Mouse (Mus musculus): Measurements from ENCODE around the gene Snrnp35.
"Not testable (repeated sequence)": the region's sequence is repeated elsewhere in the genome, so short reads cannot be mapped to it uniquely, and the experiment has no call there.

Snrnp35 gene

DNA sequence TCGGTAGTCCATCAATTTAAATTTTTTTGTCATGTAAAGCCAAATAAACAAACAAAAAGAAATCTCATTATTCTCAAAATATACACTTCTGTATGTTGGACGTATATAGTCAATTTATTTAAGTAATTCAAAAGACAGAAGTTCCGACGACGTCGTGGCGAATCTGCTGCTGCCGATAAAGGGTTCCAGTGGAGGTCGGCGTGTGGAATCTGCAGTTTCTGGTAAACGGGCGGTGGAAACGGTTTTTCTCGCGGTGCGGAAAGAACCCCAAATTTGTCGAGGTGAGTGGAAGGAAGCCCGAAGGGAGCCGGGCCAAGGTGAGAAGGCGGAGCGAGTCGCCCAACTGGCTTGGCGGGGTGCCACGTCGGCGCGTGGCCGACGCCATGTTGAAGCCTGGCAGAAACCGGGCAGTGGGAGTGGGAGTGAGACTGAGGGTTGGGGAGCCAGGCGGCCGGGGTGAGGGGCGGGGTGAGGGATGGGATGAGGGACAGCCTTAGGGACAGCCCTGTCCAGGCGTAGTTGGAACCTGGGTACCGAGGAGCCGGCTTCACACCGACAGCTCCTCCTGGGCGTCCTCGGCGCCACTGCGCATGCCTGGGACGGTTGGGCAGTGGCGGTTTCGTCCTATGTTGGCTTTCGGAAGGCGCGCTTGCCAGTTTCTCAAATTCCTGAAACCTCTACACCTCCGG, at the start of gene Snrnp35:
Snrnp35 (plus strand) TSS at position 169 of the 689 bp plus-strand sequence.
- peak; percentile 89 to 90 for DNase-seq

DNA sequence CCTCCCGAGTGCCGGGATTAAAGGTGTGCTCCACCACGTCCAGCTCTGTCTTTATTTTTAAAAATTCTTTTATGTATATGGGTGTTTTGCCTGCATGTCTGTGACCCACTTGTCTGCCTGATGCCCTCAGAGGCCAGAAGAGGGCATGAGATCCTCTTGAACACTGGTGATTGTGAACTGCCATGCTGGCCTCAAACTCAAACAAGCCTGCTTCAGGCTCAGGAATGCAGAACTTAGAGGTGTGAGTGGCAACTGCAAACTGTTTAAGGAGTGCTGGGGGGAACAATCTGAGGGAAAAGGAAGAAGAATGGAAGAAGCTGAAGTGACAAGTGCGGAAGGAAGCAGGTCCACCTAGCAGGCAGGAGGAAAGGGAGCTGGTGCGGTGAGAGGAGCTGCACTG, 44.7 kb upstream of the Snrnp35 start:
- peak; percentile 50 to 63 for DNase-seq

DNA sequence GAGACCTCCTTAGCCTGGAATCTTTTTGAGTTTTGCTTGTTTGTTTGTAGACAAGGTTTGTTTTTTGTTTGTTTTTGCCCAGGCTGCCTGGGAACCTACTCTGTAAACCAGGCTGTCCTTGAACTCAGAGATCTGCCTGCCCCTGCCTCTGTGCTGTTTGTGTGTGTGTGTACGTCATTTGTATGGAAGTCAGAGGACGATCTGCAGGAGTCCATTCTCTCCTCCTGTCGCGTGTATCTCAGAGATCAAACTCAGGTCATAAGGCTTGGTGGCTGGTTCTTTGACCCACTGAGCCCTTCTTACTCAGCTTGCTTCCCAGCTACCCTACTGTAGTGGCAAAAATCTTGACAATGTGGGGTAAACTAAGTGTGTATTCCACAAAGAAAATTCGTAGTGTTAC, 44.2 kb upstream of the Snrnp35 start:
- no peak for DNase-seq

DNA sequence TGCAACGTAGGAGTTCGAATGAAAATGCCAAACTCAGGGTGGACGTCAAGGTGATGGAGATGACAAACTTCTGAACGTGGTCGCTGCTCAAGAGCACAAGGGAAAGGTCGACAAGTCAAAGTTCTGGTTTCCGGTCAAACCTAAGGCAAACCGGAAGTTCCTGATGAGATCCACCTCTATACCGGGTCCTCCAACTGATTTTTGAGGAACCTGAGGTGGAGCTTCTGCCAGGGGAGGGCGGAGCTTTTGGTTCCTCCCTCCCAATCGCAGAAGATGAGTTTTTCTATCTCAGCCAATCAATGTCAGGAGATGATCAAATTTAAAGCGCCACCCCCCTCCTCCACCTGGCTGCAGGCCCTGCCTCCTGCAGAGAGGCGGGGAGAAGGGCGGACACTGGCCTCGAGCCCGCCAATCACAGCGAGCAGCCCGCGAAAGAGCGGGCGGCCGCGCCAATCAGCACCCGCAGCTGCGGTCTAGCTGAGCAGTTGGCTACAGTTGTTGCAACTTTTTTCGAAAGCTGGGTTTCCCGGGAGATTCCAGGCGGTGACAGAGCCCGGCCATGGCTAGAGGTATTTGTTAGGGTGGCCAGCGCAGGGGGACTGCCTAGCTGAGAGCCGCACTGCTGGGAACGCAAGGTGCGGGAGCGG, 43.4 kb upstream of the Snrnp35 start, which contains the start of gene Kmt5a:
Kmt5a (plus strand) TSS at position 484 of the 647 bp plus-strand sequence.
- DNase-seq: peak; percentile 92 to 96

DNA sequence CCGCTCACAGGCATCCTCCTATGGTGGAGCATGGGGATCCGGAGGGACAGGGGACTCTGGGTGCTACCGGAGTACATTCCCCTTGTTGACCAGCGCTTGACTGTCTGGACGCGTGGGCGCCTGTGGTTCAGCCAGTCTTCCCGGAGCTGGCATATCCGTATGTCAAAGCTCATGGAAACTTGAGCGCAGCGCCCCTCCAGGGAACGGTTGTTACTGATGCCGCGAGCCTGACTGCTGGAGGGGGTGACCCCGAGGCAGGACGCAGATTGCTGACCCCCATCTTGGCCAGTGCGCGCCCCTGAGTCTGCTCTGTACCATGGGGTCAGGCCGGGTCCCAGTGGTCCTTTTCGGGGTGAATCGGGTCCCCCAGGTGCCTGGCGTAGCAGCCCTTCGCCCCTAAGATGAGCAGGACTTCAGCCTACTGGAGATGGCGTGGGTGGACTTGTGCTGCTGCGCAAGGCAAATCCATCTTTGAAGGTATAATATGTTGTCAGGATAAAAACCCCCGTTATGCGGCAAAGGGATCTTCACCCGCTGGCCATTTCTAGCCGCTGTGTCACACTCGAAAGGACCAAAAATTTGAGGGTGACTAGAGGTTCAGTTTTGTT, 42.7 kb upstream of the Snrnp35 start:
- peak; percentile 72 to 80 for DNase-seq

DNA sequence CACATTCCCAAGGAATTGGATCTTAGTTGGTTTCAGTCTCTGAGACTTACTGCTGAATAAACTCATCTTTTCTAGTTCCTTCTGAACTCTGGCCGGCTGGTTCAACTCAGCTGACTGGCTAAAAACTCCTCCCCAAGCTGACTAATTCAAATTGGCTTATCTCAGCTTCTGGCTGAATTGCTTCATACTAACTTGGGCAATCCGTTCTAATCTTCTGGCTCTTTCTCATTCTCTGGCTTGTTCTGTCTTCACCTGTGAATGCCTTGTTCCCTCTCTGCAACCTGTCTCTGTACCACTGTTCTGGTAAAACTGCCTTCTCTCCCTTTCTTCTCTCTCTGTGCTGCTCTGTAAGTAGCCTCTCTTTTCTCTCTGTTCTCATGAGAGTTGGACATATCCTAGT, 40.3 kb upstream of the Snrnp35 start:
- no peak for DNase-seq

DNA sequence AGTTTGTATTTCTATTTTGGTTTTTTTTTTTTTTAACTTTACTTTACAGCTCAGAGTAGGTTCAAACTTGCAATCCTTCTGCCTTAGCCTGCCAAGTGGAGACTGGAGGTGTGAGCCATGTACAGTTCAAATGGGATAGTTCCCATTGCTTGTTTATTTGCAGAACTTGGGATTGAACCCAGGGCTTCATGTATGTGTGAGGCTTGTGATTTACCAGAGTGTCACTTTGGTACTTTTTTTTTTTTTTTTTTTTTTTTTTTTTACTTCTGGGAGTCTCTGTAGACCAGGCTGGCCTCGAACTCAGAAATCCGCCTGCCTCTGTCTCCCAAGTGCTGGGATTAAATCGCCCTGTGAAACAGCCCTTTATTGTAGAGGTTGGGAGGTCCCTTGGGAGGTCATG, 38.7 kb upstream of the Snrnp35 start:
- no peak for DNase-seq

DNA sequence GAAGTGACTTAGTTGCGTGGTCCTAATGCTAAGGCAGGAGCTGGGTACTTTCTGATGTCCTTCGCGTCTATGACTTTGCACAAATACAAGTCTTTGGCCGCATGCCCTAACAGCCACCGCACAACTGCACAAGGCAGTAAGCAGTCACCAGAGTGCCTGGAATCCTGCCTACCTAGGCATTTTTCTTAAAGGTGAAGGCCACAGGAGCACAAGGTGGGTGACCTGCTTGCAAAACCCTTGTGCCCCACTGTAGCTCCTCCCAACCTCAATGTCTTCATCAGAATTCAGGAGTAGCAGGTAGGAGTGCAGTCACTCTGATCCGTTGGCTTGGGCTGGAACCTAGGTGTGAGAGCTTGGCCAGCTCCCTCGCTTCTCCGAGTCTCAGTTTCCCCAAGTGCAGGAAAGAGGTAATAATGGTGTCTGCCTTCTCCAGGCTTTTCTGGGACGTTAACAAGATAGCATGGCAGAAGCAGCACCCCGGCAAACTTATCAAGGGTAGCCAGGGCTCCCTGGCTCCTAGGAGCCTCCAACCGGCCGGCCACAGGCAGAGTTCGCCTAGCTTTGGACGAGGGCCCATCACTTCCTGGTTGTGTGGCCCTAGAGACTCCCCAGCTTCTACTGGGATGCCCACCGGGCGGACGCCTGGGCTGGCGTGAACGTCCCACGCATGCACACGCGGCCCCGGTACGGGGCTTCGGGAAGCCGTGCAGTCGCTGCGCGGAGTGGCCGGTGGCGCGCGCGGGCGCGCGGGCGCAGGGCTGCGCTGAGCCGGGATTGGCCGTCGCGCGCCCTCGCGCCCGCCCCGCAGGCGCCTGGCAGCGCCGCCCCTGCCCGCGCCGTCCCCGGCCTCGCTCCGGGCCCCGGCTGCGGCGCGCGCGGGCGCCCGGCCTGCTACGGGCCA, 38.0 kb upstream of the Snrnp35 start:
- peak; percentile 72 to 83 for DNase-seq

DNA sequence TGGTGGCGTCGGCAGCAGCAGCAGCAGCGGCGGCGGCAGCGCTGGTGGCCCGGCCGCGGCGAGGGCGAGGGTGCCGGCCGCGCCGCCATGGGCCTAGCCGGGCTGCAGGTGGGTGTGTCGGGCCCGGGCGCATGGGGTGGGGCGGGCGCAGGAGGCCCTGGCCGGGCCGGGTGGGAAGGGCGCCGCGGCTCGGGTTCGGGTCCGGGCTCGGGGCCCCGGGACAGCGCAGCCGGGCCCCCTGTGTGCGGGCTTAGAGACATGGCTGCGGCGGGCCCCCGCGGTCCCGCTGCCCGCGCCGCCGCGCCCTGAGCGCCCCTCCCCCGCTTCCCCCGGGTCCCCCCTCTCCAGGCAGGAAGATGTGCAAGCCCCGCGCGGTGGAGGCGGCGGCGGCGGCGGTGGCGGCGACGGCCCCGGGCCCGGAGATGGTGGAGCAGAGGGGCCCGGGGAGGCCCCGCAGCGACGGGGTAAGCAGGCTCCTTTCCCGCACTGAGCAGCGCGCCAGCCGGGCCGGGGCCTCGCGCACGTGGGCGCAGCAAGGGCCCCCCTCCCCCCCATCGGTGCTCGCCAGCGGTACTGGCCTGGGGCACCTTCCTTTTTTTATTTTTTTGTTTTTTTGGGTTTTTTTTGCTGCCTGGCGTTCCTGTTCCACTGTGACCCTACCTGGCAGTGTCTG, 37.2 kb upstream of the Snrnp35 start:
- DNase-seq: peak; percentile 67 to 74

DNA sequence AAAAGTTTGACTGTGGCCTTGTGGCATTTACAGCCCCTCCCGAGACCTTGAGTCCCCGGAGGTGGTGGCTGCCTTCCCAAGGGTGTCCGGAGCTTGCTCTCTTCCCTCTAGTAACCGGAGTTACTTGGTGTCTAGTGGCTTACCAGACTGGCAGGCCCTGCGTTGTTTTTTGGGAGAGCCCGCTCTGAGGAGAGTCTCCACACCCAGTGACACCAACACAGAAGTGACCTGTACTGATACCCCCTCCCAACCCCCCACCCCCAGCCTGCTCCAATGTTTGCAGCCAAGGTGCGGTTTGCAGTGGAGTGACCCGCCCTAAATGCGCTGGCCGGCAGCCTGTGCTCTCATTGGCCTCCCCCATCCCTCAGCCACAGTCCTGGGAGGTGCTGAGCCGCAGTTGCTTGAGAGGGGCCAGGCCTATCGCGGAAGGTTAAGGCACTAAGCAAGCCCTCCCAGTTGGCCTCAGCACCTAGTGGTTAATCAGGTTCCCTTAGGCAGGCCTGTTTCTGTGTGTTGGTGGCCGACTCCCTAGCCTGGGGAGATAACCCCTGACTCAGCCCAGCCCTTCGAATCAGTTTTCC, 36.5 kb upstream of the Snrnp35 start:
- peak in 1 of 2 experiments; percentile 42 for DNase-seq

DNA sequence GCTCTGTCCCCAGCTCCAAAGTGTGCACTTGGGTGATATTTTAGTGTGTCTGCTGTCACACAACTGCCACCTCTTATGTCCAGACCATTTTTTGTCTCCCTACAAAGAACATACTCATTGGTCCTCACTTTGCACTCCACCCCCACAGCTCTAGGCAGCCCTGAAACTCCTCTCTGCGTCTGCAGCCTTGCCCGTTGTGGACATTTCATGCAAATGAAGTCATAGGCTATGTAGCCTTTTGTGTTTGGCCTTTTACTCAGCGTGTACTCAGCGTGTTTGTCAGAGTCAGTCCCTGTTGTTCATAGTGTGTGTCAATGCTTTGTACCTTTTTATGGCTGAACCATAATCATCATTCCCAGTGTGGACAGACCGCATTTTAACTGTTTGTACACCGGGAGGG, 33.4 kb upstream of the Snrnp35 start:
- no peak for DNase-seq

DNA sequence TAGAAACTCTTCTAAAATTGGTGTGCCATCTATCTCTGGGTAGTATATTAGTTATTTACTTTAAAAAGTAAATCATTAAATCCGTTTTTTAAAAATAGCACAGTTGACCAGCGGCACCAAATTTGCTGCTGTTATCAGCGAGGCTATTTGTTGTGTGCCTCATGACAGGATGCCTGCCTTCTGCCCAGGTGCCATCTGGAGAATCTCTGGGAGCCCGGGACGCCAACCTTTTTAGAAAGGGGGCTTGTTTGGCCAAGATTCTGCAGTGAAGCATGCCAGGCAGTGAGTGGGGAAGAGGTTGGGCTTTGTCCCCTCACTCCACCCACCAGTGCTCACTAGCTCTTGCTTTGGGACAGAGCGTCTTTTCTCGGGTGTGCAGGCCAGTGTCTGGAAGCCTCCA, 32.9 kb upstream of the Snrnp35 start:
- DNase-seq: no peak

DNA sequence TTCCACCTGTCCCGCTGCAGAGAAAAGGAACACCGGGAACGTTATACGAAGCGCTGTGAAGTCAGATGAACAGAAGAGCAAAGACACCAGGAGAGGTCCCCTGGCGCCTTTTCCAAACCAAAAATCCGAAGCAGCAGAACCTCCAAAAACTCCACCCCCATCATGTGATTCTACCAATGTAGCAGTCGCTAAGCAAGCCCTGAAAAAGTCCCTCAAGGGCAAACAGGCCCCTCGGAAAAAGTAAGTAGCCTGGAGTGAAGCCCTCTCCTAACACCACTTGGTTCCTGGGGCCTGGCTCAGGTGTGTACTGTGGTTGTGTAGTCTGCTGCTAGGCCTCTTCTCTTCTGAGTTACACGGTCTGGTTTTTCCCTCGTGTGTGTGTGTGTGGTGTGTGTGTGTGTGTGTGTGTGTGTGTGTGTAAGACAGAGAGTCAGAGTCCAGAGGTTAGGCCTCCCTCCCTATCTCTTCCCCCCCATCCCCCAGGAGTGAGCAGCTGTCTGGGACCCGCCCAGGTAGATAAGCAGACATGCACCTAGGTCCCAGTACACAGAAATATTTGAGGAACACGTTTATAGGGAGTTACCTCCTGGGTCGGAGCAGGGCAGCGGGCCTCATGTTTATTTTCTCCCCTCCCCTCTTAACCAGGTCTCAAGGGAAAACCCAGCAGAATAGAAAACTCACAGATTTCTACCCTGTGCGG, 32.1 kb upstream of the Snrnp35 start:
- DNase-seq: no peak

DNA sequence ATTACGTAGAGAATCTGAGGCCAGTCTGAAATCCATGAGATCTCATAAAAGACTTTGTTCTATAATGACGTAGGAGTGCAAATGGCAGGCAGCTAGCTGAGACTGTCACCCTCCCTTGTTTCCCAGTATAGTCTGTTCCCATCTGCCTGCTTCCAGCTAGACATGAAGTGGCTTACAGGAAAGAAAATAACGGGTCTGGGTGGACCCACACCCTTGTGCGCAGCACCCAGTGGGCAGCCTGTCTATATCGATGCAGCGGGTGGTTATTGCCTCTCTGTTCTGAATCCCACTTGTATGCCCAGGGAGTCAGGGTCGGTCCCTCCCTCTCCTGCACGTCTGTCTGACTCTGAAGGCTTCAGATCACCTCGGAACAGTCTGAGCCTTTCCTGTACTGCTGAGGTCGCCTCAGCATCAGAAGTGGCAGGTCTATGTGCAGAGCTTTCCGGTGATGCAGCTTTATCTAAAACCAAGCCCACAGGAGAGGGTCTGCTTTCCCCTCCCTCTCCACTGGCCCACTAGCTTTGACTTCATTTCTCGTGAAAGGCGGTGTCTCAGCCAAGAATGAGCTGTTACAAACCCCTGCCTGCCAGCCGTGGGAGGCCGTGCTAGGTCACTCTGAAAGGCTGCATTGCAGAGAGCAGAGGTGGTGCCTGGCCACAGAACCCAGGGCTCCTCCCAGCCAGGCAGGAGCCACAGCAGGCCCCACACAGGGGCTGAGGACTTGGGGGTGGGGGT, 30.3 kb upstream of the Snrnp35 start:
- DNase-seq: no peak

DNA sequence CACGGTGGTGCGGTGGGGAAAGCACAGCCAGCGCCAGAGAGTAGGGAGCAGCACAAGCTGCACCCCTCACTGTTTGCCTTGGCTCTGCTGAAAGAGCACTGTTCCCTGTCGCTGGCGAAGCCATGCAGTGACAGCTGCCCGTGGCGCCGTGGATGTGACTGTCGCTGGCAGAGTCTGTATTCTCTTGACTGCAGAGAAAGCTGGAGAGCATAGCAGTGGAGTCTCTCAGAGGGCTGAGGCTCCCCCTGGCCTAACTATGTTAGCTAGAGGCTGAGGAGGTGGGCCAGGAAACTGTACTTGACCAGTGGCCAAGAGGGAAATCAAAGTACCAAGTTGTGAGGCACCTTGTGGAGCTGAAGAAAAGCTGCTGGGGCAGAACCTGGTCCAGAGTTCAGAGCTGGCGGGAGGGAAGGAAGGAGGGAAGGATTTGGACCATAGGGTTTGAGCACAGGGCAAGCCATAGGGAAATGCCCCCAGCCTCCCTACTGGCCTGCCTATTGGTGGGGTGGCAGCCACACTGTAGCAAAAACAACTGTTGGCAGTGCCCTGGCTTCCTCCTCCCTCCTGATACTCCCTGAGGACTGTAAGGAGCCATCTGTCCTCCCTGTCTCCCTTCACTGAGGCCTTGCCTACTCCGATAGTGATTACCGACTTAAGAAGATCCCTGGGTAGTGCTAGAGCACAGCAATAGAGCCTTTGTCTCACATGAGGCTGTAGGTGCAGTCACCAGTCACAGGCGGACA, 29.4 kb upstream of the Snrnp35 start:
- no peak for DNase-seq

DNA sequence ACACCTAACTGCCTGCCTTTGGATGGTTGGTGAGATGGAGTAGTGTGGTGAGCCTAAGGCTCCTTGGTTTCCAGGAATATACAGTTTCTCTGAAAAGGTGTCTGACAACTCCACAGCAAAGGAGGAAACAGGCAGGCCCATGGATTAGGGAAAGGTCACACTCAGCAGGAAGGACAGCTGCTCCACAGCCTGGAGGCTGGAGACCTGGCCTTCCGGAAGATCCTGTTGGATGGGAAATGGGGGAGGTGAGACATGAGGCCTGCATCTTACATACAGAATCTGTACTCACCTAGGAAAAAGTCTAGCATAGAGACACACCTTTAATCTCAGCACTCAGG, 28.9 kb upstream of the Snrnp35 start:
- DNase-seq: no peak

DNA sequence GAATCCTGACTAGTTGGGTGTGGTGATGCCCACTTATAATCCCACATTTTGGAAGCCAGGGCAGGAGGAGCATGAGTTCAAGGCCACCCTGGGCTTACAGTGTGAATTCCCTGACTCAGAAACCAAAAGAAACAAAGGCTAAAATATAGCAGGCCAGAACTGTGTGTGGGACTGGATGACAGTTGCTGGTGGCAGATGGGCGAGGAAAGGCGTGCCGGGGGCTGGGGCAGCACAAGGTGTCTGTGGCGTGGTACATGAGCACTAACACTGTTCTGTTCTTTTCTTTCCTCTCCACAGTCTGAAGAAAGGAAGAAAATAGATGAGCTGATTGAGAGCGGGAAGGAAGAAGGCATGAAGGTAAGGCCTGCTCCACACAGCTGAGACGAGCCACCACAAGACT, 26.2 kb upstream of the Snrnp35 start:
- no peak for DNase-seq

DNA sequence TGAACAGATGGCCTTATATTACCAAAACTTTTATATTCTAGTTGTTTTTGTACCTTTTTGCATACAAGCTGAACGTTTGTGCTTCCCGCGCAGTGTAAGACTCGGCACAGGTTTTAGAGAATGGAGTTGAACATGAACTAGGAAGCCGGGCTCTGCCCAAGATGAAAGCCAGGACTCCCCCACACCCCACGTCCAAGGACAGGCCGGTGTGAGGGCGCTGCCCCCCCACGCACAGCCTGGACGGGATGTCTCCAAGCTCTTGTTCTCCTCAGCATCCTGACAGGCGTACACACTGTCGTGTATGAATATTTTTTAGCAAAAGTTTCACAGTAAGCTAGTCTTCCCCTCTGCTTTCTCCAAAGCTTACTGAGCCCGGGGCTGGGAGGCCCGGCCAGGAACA, 22.0 kb upstream of the Snrnp35 start:
- not testable (repeated sequence) for DNase-seq

DNA sequence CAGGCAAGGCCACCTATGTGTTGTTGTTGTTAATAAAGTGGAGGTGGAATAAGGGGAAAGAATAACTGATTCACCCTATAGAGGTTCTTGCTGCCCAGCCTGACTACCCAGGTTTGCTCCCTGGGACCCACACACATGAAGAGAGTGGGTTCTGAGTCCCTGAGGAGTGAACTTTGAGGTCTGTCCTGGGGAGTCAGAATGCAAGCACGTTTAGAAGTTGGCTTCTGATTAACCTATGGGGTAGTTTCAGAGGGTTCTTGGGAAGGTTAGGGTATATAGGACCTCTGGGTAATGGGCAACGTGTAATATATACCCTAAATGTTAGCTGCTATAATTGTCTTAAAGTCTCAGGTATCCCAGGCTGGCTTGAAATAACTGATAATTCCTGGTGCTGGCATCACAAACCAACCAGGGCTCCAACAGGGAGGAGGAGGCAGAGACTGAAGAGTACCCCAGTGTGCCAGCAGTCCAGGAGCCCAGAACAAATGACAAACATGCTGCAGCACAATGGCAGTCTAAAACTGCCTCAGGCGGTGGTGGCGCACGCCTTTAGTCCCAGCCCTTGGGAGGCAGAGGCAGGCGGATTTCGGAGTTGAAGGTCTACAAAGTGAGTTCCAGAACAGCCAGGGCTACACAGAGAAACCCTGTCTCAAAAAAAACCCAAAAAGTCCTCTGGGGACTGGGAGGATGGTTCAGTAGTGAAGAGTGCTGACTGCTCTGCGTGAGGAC, 20.5 kb upstream of the Snrnp35 start:
- no peak for DNase-seq
